Comparison of ENCODE assay signal across 21 mouse cellular contexts in genomic region chr2:18841051-18841450, GRCm38 (mm10).
DNase-seq lines count a peak whose midpoint lies in the region.
"Had no signal": no experiment of that assay in that cellular context is flagged by ENCODE, and none has a peak within 500 bp of the region (broad histone marks: within the 10 kb centered on the region; RNA-seq: fewer than 3 reads in every experiment).

No protein-coding gene starts in this region.

- intact Hi-C loops in left cerebral cortex, postnatal 14 days (cut with DNase I), result no loop called here
- intact Hi-C loops in left cerebral cortex, postnatal 10 days (cut with DNase I), result no loop called here
- intact Hi-C loops in left cerebral cortex, postnatal 36 days (cut with DNase I), result no loop called here

- peak; percentile 19 to 64 for DNase-seq in layer of hippocampus, adult 18-20 months (ENCODE audit: low spot score in 2 of 2)
- no peak for DNase-seq in layer of hippocampus, postnatal 14 days (ENCODE audit: low spot score in 2 of 2)
- DNase-seq in left cerebral cortex, postnatal 14 days (ENCODE audit: low spot score in 2 of 2), result peak; percentile 31 to 47
- no peak for DNase-seq in left cerebral cortex, postnatal 10 days (ENCODE audit: extremely low spot score in 1 of 2, low spot score in 2 of 2)
- peak; percentile 77 for DNase-seq in brain, adult 2 months (ENCODE audit: low read depth, low spot score)
- DNase-seq in left cerebral cortex, postnatal 36 days (ENCODE audit: low spot score in 2 of 2), result peak; percentile 35 to 49
- DNase-seq in retina, embryonic 14.5 days (ENCODE audit: low spot score), result no peak
- DNase-seq: adrenal gland, postnatal 14 days; cerebellum, adult 11-12 months; cerebellum, adult 9-11 months; embryo, embryonic 11 days; gastrocnemius, adult 2 months; gastrocnemius, postnatal 36 days; heart, adult 18-20 months; heart, postnatal 36 days; kidney, adult 2 months; kidney, postnatal 36 days; liver; lung, adult 2 months; lung, postnatal 10 days; thymus, postnatal 14 days had no signal

Comparison
In these comparisons a context has a peak if more than half of its experiments do, and no peak if none do; other contexts are left out.
1. DNase-seq: peak in layer of hippocampus, adult 18-20 months (2 of 2), left cerebral cortex, postnatal 14 days (2 of 2), brain, adult 2 months (single experiment) and left cerebral cortex, postnatal 36 days (2 of 2); none in layer of hippocampus, postnatal 14 days (0 of 2), left cerebral cortex, postnatal 10 days (0 of 2) and retina, embryonic 14.5 days (single experiment).